Mouse (Mus musculus) T-cell, adult 2 months (primary cell): ENCODE results near the gene 1500011B03Rik.

Experiments used
- DNase-seq: peaks from one replicate; pipeline ENCODE4 v3.0.0; 2022; ENCODE audit warnings: low spot score

Gene 1500011B03Rik

DNA sequence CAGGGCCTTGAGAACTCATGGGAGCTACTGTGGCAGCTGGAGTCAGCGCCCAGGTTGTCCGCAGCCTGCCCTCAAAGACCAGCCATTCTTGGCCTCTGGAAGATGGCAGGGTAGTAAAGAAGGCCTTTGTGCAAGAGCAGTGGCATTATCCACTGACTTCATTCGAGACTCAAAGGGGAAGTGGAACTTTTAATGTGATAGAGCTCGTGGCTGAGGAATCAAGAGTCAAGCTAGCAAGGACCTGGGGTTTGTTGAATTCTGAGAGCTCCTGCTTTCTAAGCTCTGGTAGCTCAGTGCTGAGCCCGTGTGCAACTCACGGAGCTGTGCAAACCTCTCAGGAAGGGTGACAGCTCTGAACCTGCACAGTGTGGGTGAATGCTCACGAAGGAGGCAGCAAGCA, 42.4 kb downstream of the 1500011B03Rik start:
- no peak for DNase-seq

DNA sequence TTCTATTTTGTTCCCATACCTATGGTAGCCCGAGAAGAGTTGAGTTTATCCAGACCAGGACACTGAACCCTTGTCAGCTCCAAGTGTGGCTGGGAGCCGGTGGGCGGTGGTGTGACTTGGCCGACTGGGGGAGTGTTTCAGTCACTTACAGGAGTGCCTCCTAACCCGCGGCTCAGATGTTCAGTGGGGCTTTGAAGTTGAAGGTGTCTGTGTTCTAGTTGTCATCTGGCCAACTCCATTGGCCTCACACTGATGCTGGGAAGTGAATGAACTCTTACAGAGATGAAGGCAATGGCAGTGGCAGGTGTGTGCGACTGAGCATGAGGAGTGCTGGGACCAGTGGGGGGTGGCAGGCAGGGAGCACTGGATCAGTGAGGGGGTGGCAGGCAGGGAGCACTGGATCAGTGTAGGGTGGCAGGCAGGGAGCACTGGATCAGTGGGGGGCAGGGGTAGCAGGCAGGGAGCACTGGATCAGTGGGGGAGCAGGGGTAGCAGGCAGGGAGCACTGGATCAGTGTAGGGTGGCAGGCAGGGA, 43.2 kb downstream of the 1500011B03Rik start:
- no peak for DNase-seq

DNA sequence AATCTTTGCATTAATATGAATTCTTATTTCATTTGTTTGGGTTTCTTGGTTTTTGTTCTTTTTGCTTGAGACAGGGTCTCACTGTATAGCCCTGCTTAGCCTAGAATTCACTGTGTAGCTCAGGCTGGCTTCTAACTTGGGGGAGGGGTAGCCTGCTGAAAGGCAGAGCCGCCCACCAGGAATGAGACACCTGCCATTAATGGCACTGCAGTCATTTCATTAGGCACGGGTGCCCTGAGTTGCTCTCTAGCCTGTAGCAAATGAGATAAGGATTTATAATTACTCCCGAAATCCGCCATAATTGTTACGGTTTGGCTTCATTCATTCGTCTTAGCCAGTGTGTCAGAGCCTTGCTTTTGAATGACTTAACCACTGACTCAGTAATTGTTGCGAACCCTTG, 47.1 kb downstream of the 1500011B03Rik start:
- no peak for DNase-seq

DNA sequence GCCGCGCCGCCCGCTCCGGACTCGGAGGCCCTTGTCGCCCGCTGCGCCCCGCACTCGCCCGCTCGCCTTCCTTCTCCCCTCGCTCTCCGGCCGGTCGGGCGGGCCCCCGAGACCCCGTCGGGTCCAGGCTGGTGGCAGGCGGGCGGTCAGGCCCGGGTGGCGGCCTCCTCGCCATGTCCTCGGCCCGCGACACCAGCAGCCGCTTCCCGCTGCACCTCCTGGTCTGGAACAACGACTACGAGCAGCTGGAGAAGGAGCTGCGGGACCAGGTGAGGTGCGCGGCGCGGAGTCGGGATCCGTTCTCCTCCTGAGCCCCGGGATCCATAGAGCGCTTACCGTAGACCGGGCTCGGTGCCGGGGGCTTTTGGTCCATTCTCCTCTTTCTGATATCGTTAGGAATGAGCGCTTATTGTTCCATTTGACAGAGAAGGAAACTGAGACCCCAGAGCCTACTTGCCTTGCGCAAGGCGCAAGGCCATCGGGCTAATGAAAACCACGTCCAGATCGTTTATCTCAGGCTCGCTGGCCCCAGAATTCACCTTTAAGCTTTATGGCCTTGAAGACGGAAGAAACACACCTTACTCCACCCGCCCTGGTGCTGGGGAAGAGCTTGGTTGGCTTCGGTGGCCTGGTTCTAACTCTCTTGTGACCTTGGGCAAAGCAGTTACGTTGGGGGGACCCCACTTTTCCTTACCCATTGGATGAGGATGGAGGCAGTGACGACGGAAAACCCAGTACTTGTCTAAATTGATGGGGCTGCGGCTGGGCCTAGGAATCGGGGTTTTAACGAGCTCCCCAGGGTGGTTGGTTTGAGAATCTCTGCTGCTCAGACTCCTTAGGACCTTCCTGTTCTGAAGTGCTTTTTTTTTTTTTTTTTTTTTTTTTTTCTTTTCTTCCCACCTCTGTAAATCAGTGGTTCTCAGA, 48.0 kb downstream of the 1500011B03Rik start, which contains the start of gene Git2:
TSS of gene Git2 (minus strand) at position 462 of the 924 bp plus-strand sequence.
- DNase-seq, result peak; percentile 22

DNA sequence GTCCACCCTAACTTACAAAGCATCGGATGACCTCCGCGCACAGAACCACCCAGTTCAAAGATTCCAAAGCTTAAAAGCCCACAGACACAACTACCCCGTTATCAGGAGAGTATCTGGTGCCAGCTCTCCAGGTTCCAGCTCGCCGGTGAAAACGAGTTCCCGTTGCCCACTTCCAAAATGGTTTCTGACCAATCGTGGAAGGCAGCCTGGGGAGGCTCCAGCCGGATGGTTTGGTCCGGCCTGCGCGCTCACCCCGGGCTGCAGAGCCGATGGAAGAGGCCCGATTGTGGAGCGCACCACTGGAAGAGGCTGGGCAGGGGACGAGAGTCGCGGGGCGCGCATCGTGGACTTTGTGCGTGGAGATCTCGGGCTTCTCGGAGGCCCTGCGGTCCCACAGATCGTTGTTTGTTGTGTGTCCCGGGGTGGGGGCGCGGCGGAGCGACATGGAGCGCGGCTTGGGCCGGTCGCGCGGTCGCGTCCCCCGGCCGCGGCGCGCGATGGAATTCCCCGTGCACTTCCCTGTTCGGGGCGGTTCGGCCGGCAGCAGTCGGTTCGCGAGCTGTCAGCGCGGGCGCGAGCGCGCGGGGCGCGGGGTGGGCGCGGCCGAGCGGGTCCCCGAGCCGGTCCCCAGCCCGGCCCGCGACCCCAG, 48.7 kb downstream of the 1500011B03Rik start, which contains the start of gene Ankrd13a:
TSS of gene Ankrd13a (plus strand) at position 275 of the 649 bp plus-strand sequence.
- peak; percentile 91 for DNase-seq

DNA sequence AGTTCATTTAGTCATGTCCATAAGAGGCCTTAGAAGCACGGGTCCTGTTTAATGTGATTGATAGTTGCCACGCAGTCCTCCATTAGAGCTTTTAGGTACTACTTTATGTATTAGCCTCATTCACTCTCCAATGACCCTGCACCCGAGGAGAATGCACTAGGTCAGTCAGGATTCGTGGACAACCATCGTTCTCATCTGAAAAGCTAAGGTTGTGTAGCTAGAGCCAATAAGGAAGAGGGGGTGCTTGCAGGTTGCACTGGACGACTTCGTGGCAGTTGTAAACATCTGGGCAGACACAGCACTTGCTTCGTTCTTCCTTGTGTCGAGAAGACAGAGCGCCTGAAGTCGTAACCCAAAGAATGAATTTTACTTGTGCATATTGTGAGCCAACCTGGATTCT, 49.5 kb downstream of the 1500011B03Rik start:
- DNase-seq, result no peak

DNA sequence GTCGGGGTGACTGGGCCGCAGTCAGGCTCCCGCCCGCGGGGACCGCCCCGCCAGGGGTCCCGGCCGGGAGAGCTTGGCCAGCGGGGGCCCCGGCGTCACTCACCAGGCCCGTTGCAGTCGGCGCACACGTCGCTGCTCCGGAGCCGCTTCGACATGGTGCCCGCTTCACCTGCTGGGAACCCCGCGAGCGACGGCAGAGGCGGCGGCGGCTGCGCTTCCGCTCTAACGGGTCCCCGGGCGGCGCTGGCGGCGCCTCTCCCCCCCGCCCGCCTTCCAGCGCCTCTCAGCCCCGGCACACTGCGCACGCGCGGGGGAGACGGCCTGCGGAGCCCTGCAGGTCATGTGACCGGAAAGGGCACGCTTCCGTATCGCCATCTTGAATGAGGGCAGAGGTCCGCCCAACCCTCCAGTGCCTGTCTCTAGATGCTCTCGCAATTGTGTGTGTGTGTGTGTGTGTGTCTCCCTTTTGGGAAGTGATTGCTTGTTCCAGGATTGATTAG, 50.0 kb downstream of the 1500011B03Rik start:
- peak; percentile 98 for DNase-seq

DNA sequence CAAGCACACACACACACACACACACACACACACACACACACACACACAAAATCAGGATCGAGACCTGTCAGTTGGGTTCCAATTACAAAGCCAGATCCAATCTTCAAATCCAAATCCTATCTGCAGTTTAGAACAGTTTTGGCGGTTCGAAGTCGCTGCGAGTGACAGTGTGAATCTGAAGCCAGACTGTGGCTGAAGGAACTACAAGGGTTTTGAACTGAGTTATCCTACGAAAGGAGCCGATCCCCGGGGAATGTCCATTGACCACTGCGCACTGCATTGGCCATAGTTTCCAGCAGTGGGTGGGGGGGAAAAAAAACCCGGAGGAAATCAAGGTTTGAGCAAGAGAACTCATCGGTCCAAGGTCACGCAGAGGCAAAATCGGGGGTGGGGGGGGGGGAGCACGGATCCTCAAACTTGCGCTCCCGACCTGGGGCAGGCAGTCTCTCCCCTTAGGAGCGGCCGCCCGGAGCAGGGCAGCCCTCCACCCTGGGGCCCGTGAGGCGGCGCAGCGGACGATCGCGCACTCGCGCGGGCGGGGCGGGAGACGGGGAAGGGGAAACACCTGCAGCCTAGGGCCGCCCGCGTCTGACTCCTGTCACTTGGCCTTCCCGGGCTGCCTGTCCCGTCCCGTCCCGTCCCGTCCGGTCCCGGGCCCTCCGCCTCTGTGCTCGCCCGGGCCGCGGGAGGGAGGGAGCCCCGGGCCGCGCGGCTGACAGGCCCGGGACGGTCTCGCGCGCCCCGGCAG, 50.6 kb downstream of the 1500011B03Rik start:
- peak; percentile 54 for DNase-seq

DNA sequence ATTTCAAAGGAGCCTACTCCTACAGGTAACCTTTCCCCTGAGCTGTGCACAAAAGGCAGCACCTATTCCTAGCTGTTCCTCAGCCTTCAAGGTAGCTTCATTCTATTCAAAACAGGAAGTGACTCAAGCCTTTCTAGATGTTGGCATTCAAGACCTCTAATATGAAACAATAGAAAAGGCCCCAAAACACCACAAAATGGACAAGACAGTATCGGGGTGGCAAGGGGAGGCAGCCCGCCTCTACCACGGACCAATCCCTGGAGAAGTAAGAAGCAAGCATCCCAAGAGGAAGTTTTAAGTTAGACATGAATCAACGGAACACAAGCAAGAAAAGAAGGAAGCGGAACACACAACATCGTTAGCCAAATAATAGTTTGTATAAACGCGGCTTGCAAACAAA, 51.5 kb downstream of the 1500011B03Rik start:
- DNase-seq, result peak; percentile 22

DNA sequence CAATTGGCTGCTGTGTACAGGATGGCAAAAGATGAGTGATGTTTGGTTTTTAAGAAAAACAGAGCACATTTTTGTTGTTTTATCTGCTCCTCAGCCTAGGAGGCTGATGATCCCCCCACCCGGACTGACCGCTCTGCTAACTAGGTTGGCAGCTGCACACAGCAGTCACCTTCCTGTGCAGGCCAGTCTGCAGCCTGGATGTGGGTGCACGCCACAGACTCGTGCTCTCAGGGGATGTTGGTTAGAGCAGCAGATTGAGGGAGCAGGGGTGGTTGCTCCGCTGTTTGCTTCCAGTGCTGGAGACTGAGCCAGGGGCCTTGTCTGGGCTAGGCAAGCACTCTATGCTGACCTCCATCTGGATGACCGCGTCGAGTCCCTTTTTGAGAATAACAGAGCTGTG, 53.5 kb downstream of the 1500011B03Rik start:
- peak; percentile 50 for DNase-seq

DNA sequence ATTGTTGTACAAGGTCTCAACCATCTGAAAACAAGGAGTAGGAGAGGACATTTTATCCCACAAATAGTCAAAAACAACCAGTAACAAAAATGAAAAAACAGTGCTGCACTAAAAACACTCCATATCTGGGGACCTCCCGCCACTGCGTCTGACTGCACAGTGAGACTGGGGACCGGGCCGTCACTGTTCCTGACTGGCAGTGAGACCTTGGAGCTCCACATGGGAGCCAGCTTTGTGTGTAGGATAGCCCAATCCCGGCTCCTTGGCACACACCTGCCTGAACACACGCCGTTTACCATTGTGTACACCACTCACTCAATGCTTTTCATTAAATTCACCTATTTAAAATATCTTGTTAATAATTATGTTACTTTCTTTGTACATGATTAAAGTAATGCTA, 56.1 kb downstream of the 1500011B03Rik start:
- DNase-seq, result no peak

DNA sequence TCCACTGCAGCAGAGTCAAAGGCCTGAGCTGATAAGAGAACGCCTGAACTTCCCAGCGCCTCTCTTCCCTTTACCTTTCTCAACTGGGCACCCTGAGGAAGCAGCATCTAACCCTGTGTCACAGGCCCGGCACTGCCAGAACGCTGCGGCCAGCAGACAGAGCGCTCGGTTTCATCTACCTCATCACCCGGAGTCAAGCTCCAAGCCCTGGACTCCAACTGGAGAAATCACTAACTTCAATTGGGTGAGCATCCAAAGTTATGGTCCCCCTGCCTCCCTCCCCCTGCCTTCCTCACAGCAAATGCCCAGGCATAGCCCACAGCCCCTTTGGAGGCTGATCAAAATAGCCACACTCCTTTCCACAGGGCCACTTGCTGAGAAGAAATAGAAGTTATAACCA, 56.6 kb downstream of the 1500011B03Rik start:
- DNase-seq, result no peak

DNA sequence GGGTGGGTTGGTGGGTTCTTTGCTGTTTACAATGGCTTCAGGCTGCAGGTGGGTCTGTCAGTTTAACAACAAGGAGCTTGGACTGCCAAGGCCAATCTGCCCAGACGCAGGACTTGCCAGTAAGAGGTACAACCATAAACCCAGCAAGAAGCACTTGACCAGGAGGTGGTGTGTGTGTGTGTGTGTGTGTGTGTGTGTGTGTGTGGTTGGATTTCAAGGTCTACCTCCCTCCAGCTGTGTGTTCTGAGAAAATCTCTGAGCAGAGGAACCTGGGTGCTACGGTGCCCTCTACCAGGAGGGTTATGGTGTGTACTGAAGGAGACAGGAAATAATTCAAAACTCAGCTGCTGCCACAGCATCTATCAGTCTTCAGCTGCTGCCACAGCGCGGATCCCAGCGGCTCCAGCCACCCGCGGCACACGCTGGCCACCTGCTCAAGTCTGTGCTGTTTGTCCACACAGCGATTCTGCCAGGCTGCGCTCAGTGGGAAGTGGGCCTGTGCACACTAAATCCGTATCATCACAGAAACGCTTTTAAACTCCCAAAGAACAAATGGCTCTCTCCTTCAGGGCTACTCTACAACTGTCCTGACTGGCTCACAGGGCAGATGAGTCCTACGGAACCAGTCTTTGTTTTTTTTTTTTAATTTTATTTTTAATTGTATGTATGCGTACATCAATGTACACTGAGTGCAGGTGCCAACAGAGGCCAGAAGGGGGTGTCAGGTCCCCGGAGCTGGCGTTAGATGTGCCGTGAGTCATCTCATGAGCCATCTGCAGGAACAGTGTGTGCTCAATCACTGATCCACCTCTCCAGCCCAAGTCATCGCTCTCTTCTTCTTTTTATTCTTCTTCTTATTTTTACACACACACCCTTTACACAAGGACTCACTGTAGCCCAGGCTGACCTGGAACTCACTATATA, 58.2 kb downstream of the 1500011B03Rik start:
- DNase-seq, result peak; percentile 34

DNA sequence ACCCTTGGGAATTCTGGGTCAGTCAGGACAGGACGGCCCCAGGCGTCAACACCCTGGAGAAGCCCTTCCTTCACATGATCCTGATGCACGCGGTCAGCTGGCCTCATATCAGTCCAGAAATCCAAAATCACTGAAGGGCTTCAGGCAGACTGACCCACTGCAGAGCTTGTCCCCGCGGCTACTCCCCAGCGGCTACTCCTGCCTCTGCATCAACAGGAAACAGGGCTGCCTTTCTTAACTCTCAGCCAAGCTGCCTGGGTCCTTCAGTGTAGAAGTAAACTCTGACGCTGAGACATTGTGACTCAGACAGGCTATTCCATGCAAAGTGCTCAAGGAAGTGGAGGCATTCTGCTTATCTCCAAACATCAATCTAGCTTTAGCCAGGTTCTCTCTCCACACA, 61.3 kb downstream of the 1500011B03Rik start:
- no peak for DNase-seq

DNA sequence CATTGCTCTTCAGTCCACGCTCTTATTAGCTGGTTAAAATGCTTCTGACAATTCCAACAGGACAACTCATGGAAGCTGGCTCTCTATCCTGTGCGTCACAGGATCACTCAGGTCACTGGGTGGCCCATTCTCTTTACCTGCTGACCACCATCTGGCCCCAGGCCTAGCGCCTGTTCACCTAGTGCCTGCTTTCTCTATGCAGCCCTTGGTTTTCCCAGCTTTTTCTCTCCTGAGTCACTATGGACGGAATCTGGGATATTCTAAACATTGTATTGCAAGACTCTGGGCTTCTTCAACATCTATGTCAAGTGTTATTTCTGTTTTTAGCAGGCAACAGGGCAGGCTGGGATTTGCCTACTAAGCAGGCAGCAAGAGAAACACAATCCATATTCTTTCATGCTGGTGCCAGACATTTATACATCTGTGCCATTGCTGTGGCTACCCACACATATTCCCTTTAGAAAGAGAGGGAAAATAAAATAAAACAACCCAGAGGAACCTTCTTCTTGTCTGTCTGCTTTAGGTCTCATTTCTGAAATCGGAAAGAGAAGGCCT, 63.7 kb downstream of the 1500011B03Rik start:
- DNase-seq, result no peak
